Mouse (Mus musculus) CH12.LX (cell line): ENCODE data around the gene Baz1b. TPM values are rescaled to one million over a fixed set of nuclear protein-coding genes. Genes with fewer than 3 reads are reported as not detected.

Source experiments
- DNase-seq: peaks from one replicate; pipeline ENCODE4 v3.0.0-alpha.2; 2013; ENCODE audit errors: extremely low read depth
- H3K27ac ChIP-seq: 2 replicates; pipeline ENCODE4 v1.5.1; 2012; ENCODE audit warnings: low read depth, mild to moderate bottlenecking, control low read depth, moderate library complexity; ENCODE audit not compliant: insufficient read depth
- H3K27me3 ChIP-seq: replicated peaks from 2 replicates; pipeline ENCODE3; 2012; ENCODE audit warnings: inconsistent platforms
- H3K36me3 ChIP-seq, 2 experiments: replicated peaks in 1 of 2; 2 replicates each; pipeline versions ENCODE3 to v1.6.1; 2012; ENCODE audit warnings: inconsistent platforms in 1 of 2, low read length in 1 of 2, mild to moderate bottlenecking in 1 of 2, mixed read lengths in 1 of 2, moderate library complexity in 1 of 2; ENCODE audit not compliant: control insufficient read depth in 1 of 2, insufficient read depth in 1 of 2
- H3K4me1 ChIP-seq, 2 experiments: 2 replicates each; pipeline ENCODE4 v1.6.1; 2012; ENCODE audit warnings: inconsistent platforms in 1 of 2, moderate library complexity in 1 of 2; ENCODE audit not compliant: insufficient read depth in 2 of 2, control insufficient read depth in 1 of 2
- H3K4me2 ChIP-seq: 2 replicates; pipeline ENCODE4 v1.6.1; 2012; ENCODE audit warnings: low read depth, mild to moderate bottlenecking, control low read depth; ENCODE audit not compliant: poor library complexity, insufficient read depth, severe bottlenecking
- H3K4me3 ChIP-seq, 3 experiments: fragments of 150-350 bp in 1 of 3; sonication (generic) in 1 of 3; replicated peaks in 1 of 3; 2 replicates each; pipeline versions ENCODE3 to v1.5.1; 2011 to 2012; ENCODE audit warnings: low read depth in 2 of 3, low read length in 2 of 3, mild to moderate bottlenecking in 2 of 3, moderate library complexity in 2 of 3, control low read depth in 1 of 3, improper control_type of control experiment in 1 of 3, inconsistent platforms in 1 of 3, mixed read lengths in 1 of 3; ENCODE audit not compliant: poor library complexity in 1 of 3
- H3K79me2 ChIP-seq: replicated peaks from 2 replicates; pipeline ENCODE4 v1.6.1; 2012; ENCODE audit warnings: mild to moderate bottlenecking, moderate library complexity; ENCODE audit not compliant: control insufficient read depth, poor library complexity, insufficient read depth, severe bottlenecking; ENCODE audit errors: extremely low read depth
- H3K9ac ChIP-seq: 2 replicates; pipeline ENCODE4 v1.6.1; 2012; ENCODE audit warnings: low read depth, mild to moderate bottlenecking, control low read depth, moderate library complexity; ENCODE audit not compliant: insufficient read depth
- H3K9me3 ChIP-seq: replicated peaks from 2 replicates; pipeline ENCODE3; 2012; ENCODE audit warnings: low read length, inconsistent platforms, mixed read lengths
- BHLHE40 ChIP-seq: IDR thresholded peaks from 2 replicates; pipeline ENCODE4 v1.6.1; 2011; ENCODE audit warnings: mild to moderate bottlenecking, low read depth, low read length, improper control_type of control experiment
- CHD2 ChIP-seq: IDR thresholded peaks from 2 replicates; pipeline ENCODE4 v1.6.1; 2011; ENCODE audit warnings: low read length, improper control_type of control experiment
- CTCF ChIP-seq, 2 experiments: IDR thresholded peaks in 1 of 2; conservative IDR thresholded peaks in 1 of 2; 2 replicates each; pipeline ENCODE4 v1.5.1; 2011 to 2012; ENCODE audit warnings: low read depth in 2 of 2, low read length in 2 of 2, improper control_type of control experiment in 1 of 2, inconsistent platforms in 1 of 2, mild to moderate bottlenecking in 1 of 2, moderate library complexity in 1 of 2
- ELF1 ChIP-seq: IDR thresholded peaks from 2 replicates; pipeline ENCODE4 v1.6.1; 2014; ENCODE audit warnings: low read depth, mild to moderate bottlenecking, inconsistent platforms, low read length, improper control_type of control experiment
- EP300 ChIP-seq: IDR thresholded peaks from 2 replicates; pipeline ENCODE4 v1.6.1; 2011; ENCODE audit warnings: low read length, improper control_type of control experiment
- GABPA ChIP-seq: IDR thresholded peaks from 2 replicates; pipeline ENCODE4 v1.6.1; 2012; ENCODE audit warnings: low read depth, low read length, improper control_type of control experiment, inconsistent platforms; ENCODE audit not compliant: insufficient replicate concordance
- HCFC1 ChIP-seq: IDR thresholded peaks from 2 replicates; pipeline ENCODE4 v1.6.1; 2012; ENCODE audit warnings: low read depth, mild to moderate bottlenecking, inconsistent platforms, low read length, improper control_type of control experiment
- IRF4 ChIP-seq: IDR thresholded peaks from 2 replicates; pipeline ENCODE4 v1.6.1; 2014; ENCODE audit warnings: low read depth, mild to moderate bottlenecking, inconsistent platforms, low read length, improper control_type of control experiment
- JUN ChIP-seq: IDR thresholded peaks from 2 replicates; pipeline ENCODE4 v1.6.1; 2011; ENCODE audit warnings: low read depth, mild to moderate bottlenecking, low read length, improper control_type of control experiment, moderate library complexity; ENCODE audit not compliant: insufficient read depth
- JUND ChIP-seq: conservative IDR thresholded peaks from 2 replicates; pipeline ENCODE4 v1.6.1; 2011; ENCODE audit warnings: low read depth, low read length, improper control_type of control experiment
- KAT2A ChIP-seq: IDR thresholded peaks from 2 replicates; pipeline ENCODE4 v1.6.1; 2012; ENCODE audit warnings: low read length, improper control_type of control experiment, inconsistent platforms; ENCODE audit not compliant: insufficient replicate concordance
- MAFK ChIP-seq: IDR thresholded peaks from 2 replicates; pipeline ENCODE4 v1.6.1; 2011; ENCODE audit warnings: low read length, improper control_type of control experiment; ENCODE audit not compliant: insufficient replicate concordance
- MAX ChIP-seq: IDR thresholded peaks from 2 replicates; pipeline ENCODE4 v1.6.1; 2011; ENCODE audit warnings: low read length, improper control_type of control experiment
- MAZ ChIP-seq: IDR thresholded peaks from 2 replicates; pipeline ENCODE4 v1.6.1; 2012; ENCODE audit warnings: low read depth, mild to moderate bottlenecking, inconsistent platforms, low read length, improper control_type of control experiment, moderate library complexity
- MXI1 ChIP-seq: IDR thresholded peaks from 2 replicates; pipeline ENCODE4 v1.6.1; 2011; ENCODE audit warnings: mild to moderate bottlenecking, low read depth, low read length, improper control_type of control experiment
- MYC ChIP-seq: IDR thresholded peaks from 2 replicates; pipeline ENCODE4 v1.6.1; 2011; ENCODE audit warnings: low read depth, mild to moderate bottlenecking, improper control_type of control experiment, low read length
- NRF1 ChIP-seq: IDR thresholded peaks from 2 replicates; pipeline ENCODE4 v1.6.1; 2014; ENCODE audit warnings: low read depth, mild to moderate bottlenecking, inconsistent platforms, low read length, improper control_type of control experiment, moderate library complexity
- PAX5 ChIP-seq: IDR thresholded peaks from 2 replicates; pipeline ENCODE4 v1.6.1; 2012; ENCODE audit warnings: low read length, inconsistent platforms, mixed read lengths
- POLR2AphosphoS2 ChIP-seq: IDR thresholded peaks from 2 replicates; pipeline ENCODE4 v1.6.1; 2011; ENCODE audit warnings: low read depth, low read length, improper control_type of control experiment
- RAD21 ChIP-seq: IDR thresholded peaks from 2 replicates; pipeline ENCODE4 v1.6.1; 2011; ENCODE audit warnings: low read depth, mild to moderate bottlenecking, low read length, improper control_type of control experiment, moderate library complexity
- RCOR1 ChIP-seq: conservative IDR thresholded peaks from 2 replicates; pipeline ENCODE4 v1.6.1; 2012; ENCODE audit warnings: low read depth, mild to moderate bottlenecking, inconsistent platforms, low read length, improper control_type of control experiment
- TCF12 ChIP-seq: IDR thresholded peaks from 2 replicates; pipeline ENCODE4 v1.6.1; 2014; ENCODE audit warnings: low read depth, mild to moderate bottlenecking, inconsistent platforms, low read length, improper control_type of control experiment
- USF1 ChIP-seq: IDR thresholded peaks from 2 replicates; pipeline ENCODE4 v1.6.1; 2014; ENCODE audit warnings: low read depth, mild to moderate bottlenecking, inconsistent platforms, low read length, improper control_type of control experiment
- ZC3H11A ChIP-seq: IDR thresholded peaks from 2 replicates; pipeline ENCODE4 v1.6.1; 2012; ENCODE audit warnings: low read depth, mild to moderate bottlenecking, inconsistent platforms, low read length, improper control_type of control experiment
- ZKSCAN1 ChIP-seq: IDR thresholded peaks from 2 replicates; pipeline ENCODE4 v1.6.1; 2012; ENCODE audit warnings: low read depth, inconsistent platforms, low read length, improper control_type of control experiment, borderline replicate concordance
- dilution Hi-C: fragments of 300-500 bp; cut with MboI; formaldehyde crosslinking; loops from 2 replicates; pipeline ENCODE4 v1.14.3; 2020; ENCODE audit warnings: low sequenced_read_pairs; ENCODE audit not compliant: extremely low pct_unique_long_range_greater_than_20kb, extremely low pct_ligation_motif_present
- in situ Hi-C: fragments of 300-500 bp; cut with MboI; formaldehyde crosslinking; loops from 3 replicates; pipeline ENCODE4 v1.14.3; 2019; ENCODE audit warnings: low sequenced_read_pairs, low pct_ligation_motif_present, low pct_unique_long_range_greater_than_20kb, mixed read lengths
- polyA plus RNA-seq: library from polyadenylated mRNA; unstranded; fragments of >175 nt; gene quantifications from 2 replicates; pipeline ENCODE4 v1.2.1, GENCODE M21; 2012; ENCODE audit warnings: low read depth; ENCODE audit not compliant: insufficient read length
- total RNA-seq, 2 experiments: library from RNA; depleted of rRNA; stranded (reverse); fragments of 300-350 nt in 1 of 2; fragments of >200 nt in 1 of 2; gene quantifications; 2 replicates each; pipeline ENCODE4 v1.2.3; 2012 to 2014

Baz1b gene
- total and polyA plus RNA-seq, 3 experiments, result 53.3 to 85.4 (median 60.0) TPM

DNA sequence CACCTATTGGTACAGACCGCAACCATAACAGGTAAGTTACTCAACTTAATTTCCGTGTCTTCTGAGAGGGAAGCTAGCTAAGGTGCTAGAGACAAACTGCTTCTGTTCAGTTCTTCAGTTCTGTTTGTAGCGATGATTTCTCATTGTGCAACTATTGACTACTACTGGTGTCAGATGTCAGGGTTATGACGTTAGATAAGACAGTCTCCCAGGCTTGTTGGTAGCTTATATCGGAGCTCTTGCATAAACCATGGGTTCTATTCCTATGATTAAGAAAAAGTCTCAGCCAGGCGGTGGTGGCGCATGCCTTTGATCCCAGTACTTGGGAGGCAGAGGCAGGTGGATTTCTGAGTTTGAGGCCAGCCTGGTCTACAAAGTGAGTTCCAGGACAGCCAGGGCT lies 35.0 kb downstream of the Baz1b start:
- Histone ChIP-seq H3K4me3 (no peak overlapping the region), H3K4me1 (no peaks in the 10 kb centered on the region), H3K27ac (no peak overlapping the region), H3K9ac (no peak overlapping the region), H3K9me3 (no peaks in the 10 kb centered on the region), H3K4me2 (no peak overlapping the region), H3K27me3 (no peaks in the 10 kb centered on the region), H3K79me2 (peaks cover 23% of the 10 kb centered on the region; the same call in 1 of the 2 replicates), H3K36me3 (peaks cover 70 to 92% of the 10 kb centered on the region in 2 experiments)
- TF ChIP-seq NRF1, result no peak
- TF ChIP-seq ZKSCAN1, result no peak
- no peak for TF ChIP-seq HCFC1
- TF ChIP-seq MYC, result no peak
- no peak for TF ChIP-seq USF1
- TF ChIP-seq IRF4, result no peak
- no peak for TF ChIP-seq POLR2AphosphoS2
- TF ChIP-seq MAX, result no peak
- no peak for TF ChIP-seq JUN
- TF ChIP-seq MAFK, result no peak
- no peak for TF ChIP-seq PAX5
- TF ChIP-seq TCF12, result no peak
- TF ChIP-seq CTCF (conservative IDR thresholded peaks at IDR 0.05 in 1 of 2, IDR thresholded peaks at IDR 0.05 in 1 of 2; ENCODE audit: low read depth in 2 of 2, low read length in 2 of 2), result no peak
- TF ChIP-seq RAD21, result no peak
- no peak for TF ChIP-seq ZC3H11A
- no peak for TF ChIP-seq GABPA
- TF ChIP-seq JUND, result no peak
- TF ChIP-seq ELF1, result no peak
- no peak for TF ChIP-seq MXI1
- TF ChIP-seq MAZ, result no peak
- in situ Hi-C loops, result no loop called here
- dilution Hi-C loops, result no loop called here
- DNase-seq, result no peak

DNA sequence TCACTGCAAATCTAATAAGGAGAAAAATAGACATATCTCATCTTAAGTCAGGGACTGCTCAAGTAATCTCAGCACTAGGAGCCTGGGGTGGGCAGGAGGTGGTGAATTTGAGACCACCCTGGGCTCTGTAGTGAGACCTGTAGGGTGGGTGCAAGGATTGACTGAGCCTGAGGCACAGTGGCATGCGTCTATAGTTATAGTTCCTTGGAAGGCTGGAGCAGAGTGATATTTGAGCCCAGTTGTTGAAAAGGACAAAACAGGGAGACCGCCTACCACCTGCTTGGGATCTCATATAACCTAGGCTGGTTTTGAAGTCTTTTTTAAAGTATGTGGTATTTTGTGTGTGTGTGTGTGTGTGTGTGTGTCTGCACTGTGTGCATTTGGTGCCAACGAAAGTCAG lies 37.1 kb downstream of the Baz1b start:
- in situ Hi-C loops (no loop called here), dilution Hi-C loops (no loop called here)
- Histone ChIP-seq H3K36me3 (peaks cover 66 to 89% of the 10 kb centered on the region in 2 experiments), H3K4me3 (no peak overlapping the region), H3K9ac (no peak overlapping the region), H3K9me3 (no peaks in the 10 kb centered on the region), H3K4me1 (peaks cover 0 to 5% of the 10 kb centered on the region in 2 experiments; a peak in 2 of 4 replicates), H3K4me2 (no peak overlapping the region), H3K27ac (no peak overlapping the region), H3K79me2 (peaks cover 15% of the 10 kb centered on the region; the same call in 1 of the 2 replicates), H3K27me3 (no peaks in the 10 kb centered on the region)
- no peak for DNase-seq
- TF ChIP-seq GABPA, result no peak
- TF ChIP-seq BHLHE40, result no peak
- no peak for TF ChIP-seq HCFC1
- TF ChIP-seq ZKSCAN1, result no peak
- no peak for TF ChIP-seq PAX5
- no peak for TF ChIP-seq MAFK
- no peak for TF ChIP-seq MXI1
- TF ChIP-seq CHD2, result no peak
- no peak for TF ChIP-seq JUN
- TF ChIP-seq JUND, result no peak
- no peak for TF ChIP-seq ELF1
- TF ChIP-seq KAT2A, result no peak
- TF ChIP-seq EP300, result no peak
- TF ChIP-seq RCOR1, result no peak
- TF ChIP-seq CTCF (conservative IDR thresholded peaks at IDR 0.05 in 1 of 2, IDR thresholded peaks at IDR 0.05 in 1 of 2; ENCODE audit: low read depth in 2 of 2, low read length in 2 of 2), result no peak
